Mouse (Mus musculus): ENCODE measurements around the gene Hmox2. TPM values are rescaled to one million over a fixed set of nuclear protein-coding genes. Genes with fewer than 3 reads are reported as not detected.

The Hmox2 gene
- polyA plus RNA-seq, 1 experiment from 2014 or later = 104 TPM

DNA sequence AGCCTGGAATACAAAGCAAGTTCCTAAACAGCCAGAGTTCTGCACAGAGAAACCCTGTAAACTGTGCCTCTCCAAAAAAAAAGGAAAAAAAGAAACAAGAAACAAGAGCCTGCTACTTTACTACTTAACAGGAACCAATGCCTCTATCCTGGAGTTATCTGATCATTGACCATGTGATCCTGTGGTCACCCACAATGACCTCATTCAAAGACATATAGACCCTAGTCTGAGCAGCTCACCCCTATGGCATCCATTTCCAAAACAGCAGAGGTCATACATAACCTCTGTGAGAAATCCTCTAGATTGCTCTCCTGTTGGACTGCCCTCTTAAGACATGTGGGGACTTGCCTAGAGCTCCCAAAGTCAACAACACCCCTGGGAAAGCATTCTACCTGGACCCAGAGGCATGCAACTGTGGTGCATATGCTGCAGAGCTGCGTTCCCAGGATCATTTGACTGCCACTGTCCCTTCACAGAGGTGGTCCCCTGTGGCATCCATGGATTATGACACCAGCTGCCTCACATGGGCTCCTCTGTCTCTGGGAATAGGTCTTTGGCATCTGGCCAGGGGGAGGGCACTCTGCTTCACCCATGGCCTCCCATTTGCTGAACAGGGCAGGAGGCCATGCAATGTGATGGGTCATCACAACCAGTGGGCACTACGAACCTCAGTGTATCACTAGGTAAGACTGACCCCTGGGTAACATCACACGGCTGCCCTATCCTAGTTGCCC is 51.2 kb downstream of the Hmox2 start:
- Histone ChIP-seq H3K36me3 (peaks cover 32% of the 10 kb centered on the region), H3K4me3 (no peak overlapping the region), H3K4me1 (peaks cover 39% of the 10 kb centered on the region), H3K9me3 (no peaks in the 10 kb centered on the region), H3K27ac (no peak overlapping the region), H3K27me3 (ENCODE audit: insufficient read depth, poor library complexity, severe bottlenecking) (no peaks in the 10 kb centered on the region)
- peak; percentile 59 for DNase-seq (ENCODE audit: low spot score)
- 89% methylated on average over 3 of the region's 3 CpGs for WGBS

DNA sequence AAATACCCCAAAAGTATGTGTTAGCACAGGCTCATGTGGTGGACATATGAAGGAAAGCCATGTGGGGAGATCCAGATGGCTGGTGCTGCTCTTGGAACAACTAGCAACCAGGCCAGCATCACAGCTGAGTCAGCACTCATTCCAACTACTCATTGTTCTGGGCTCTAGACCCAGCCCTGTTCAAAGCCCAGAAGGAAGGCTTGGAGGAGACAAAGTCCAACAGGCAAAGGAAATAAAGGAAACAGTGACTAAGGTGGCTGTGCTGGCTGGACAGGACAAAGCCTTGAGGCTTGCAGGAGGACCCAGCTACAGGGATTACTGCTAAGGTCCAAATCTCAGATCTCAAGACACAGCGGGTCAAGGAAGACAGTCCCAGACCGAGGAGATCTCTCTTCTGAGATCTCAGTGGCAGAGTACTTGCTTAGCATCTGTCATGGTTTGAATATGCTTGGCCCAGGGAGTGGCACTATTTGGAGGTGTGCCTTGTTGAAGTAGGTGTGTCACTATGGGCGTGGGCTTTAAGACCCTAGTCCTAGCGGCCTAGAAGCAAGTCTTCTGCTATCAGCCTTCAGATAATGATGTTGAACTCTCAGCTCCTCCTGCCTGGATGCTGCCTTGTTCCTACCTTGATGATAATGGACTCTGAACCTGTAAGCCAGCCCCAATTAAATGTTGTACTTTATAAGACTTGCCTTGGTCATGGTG is 51.9 kb downstream of the Hmox2 start:
- H3K4me1 ChIP-seq = peaks cover 45% of the 10 kb centered on the region
- H3K4me3 ChIP-seq = no peak overlapping the region
- WGBS = 83% methylated on average over 4 of the region's 4 CpGs

DNA sequence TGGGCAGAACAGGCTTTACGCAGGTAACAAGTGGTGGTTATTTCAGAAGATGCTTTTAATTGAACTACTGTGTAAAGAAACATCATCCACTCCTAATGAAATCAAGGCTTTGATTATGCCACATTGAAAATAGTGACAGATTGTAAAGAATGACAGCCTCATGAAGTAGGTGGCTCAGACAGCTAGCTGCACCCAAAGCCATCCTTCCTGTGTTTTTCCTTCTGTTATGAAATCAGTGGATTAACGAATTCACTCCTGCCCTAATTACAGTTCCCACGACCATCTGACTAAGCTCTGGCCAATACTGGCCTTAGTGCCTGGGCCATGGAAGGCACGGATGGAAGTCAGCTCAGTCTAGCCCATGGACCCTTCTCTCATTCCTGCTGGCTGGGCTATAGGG is 52.8 kb downstream of the Hmox2 start:
- peak; percentile 65 for DNase-seq (ENCODE audit: low spot score)
- H3K27ac ChIP-seq = no peak overlapping the region
- H3K36me3 ChIP-seq = peaks cover 39% of the 10 kb centered on the region
- H3K27me3 ChIP-seq (ENCODE audit: insufficient read depth, poor library complexity, severe bottlenecking) = no peaks in the 10 kb centered on the region
- no peaks in the 10 kb centered on the region for H3K9me3 ChIP-seq
- no peak overlapping the region for H3K4me3 ChIP-seq
- H3K4me1 ChIP-seq = peaks cover 46% of the 10 kb centered on the region
- 87% methylated on average over 4 of the region's 4 CpGs for WGBS

More for the DNA sequence above, 51.9 kb downstream of the Hmox2 start:
- Histone ChIP-seq H3K36me3 (peaks cover 32% of the 10 kb centered on the region), H3K9me3 (no peaks in the 10 kb centered on the region), H3K27ac (no peak overlapping the region), H3K27me3 (ENCODE audit: insufficient read depth, poor library complexity, severe bottlenecking) (no peaks in the 10 kb centered on the region)
- DNase-seq (ENCODE audit: low spot score) = peak; percentile 52

DNA sequence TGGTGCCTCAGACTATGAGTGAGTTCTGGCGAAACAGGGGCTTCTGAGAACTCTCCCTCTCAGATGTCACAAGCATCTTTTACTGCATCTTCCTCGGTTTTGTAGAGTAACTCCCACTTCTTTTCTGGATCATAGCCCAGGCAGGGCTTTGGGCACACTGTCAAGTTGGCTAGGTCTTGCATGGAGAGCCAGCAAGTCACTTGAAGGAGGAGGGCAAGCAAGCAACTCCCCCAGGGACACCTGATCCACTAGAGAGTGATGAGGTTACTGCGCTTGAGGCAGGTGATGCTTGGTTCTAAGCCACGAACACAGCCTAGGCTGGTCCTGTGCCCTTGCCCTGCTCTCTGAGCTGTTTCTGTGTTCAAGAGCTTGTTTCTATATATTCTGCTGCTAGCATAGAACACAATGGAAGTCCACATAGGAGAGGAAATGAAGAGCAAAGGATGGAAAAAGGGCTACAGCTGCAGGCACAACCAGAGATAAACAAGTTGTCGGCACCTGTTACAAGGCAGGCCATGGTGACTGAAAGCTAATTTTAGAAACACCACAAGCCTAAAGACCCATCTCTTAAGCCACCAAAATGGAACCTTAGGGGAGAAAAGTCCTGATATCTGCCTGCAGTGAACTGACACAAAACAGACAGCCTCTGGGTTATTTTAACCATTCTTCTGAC is 55.5 kb downstream of the Hmox2 start:
- Histone ChIP-seq H3K27ac (peak overlapping the region; percentile 82), H3K9me3 (no peaks in the 10 kb centered on the region), H3K27me3 (ENCODE audit: insufficient read depth, poor library complexity, severe bottlenecking) (no peaks in the 10 kb centered on the region), H3K36me3 (peaks cover 37% of the 10 kb centered on the region), H3K4me3 (peak overlapping the region; percentile 36), H3K4me1 (peaks cover 69% of the 10 kb centered on the region)
- 58% methylated on average over 5 of the region's 5 CpGs for WGBS
- peak; percentile 70 for DNase-seq (ENCODE audit: low spot score)

DNA sequence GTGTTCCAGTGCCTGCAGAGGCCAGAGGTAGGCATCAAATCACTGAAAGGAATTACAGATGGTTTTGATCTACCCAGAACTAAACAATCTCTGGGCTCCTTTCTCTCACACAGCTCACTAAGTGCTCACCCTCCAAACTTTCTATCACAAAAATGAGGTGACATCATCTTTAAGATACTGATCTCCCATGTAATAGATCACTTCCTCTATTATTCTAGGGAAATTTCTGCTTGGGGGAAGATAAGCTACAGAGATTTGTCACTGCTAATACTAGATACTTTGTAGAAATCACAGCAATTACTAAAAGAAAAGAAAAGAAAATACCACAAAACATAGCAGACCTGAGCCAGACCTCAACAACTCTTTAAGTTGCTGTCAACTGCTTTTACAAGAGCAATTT is 56.4 kb downstream of the Hmox2 start:
- Histone ChIP-seq H3K27me3 (ENCODE audit: insufficient read depth, poor library complexity, severe bottlenecking) (no peaks in the 10 kb centered on the region), H3K27ac (peak overlapping the region; percentile 78; the same call in 1 of the 2 replicates), H3K36me3 (peaks cover 35% of the 10 kb centered on the region), H3K9me3 (no peaks in the 10 kb centered on the region), H3K4me1 (peaks cover 72% of the 10 kb centered on the region), H3K4me3 (no peak overlapping the region)
- DNase-seq (ENCODE audit: low spot score) = no peak

DNA sequence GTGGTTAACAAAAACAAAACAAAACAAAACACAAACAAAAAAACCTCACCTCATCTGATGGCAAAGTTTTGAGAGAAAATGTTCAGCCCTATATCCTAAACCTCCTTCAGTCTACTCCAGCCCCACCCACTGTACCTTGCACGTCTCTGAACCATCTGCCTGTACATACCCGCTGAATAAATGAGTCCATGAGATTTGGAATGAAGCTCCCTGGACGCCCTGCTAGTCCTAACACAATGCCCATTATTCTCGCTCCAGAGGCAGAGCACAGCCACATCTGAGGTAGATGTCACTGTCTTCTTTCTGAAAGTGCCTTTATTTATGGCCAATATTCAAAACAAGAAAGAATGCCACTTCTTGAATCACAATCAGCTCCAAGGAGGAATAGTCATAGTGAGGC is 59.5 kb downstream of the Hmox2 start:
- peaks cover 12% of the 10 kb centered on the region for H3K36me3 ChIP-seq
- WGBS = 75% methylated on average over 4 of the region's 4 CpGs
- H3K4me3 ChIP-seq = no peak overlapping the region
- H3K9me3 ChIP-seq = no peaks in the 10 kb centered on the region
- DNase-seq (ENCODE audit: low spot score) = no peak
- H3K27ac ChIP-seq = no peak overlapping the region
- no peaks in the 10 kb centered on the region for H3K27me3 ChIP-seq (ENCODE audit: insufficient read depth, poor library complexity, severe bottlenecking)
- H3K4me1 ChIP-seq = peaks cover 75% of the 10 kb centered on the region

DNA sequence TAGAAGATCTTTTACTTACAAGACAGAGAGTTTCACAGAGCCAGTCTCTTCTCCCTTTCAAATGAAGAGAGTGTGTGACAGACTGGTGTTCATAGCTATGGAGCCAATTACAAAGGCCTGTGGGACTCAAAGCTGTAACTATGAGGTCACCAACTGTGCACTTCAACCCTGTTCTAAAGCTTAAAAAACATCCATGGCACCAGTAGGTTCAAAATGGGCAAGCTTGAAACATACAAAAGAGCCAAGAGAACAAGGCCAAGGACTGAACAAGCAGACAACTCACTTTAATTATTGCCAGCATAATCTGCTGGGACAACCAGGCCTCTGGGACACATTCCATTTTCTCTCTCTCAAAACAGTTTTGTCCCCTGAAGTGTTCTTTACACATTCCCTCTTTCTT is 62.0 kb downstream of the Hmox2 start:
- H3K9me3 ChIP-seq = no peaks in the 10 kb centered on the region
- peaks cover 54% of the 10 kb centered on the region for H3K4me1 ChIP-seq
- no peak for DNase-seq (ENCODE audit: low spot score)
- no peak overlapping the region for H3K27ac ChIP-seq
- peaks cover 10% of the 10 kb centered on the region for H3K36me3 ChIP-seq
- peak overlapping the region; percentile 85 for H3K4me3 ChIP-seq
- H3K27me3 ChIP-seq (ENCODE audit: insufficient read depth, poor library complexity, severe bottlenecking) = no peaks in the 10 kb centered on the region

DNA sequence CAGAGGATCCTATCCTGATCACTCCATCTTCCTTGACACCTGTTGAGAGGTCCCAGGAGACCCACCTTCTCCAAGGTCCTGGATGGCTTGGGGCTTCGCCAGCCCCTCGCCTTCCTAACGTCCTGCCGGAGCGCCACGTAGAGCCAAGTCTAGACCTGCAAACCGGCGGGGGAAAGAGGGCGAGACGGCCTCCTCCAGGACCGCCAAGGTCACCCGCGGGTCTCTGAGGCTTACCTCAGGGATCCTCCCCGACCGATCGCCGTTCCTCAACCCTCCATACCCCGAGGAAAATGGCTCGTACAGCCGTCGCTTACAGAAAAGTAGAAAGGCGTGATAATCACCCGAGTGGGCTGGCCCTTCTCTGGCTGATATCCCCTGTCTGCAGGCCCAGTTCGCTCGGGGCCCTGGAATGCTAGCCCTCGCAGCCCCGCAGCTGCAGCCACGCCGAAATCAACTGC is 63.2 kb downstream of the Hmox2 start:
- Histone ChIP-seq H3K36me3 (peaks cover 4% of the 10 kb centered on the region; the same call in 1 of the 2 replicates), H3K4me3 (peak overlapping the region; percentile 85), H3K27me3 (ENCODE audit: insufficient read depth, poor library complexity, severe bottlenecking) (no peaks in the 10 kb centered on the region), H3K9me3 (no peaks in the 10 kb centered on the region), H3K27ac (peak overlapping the region; percentile 99), H3K4me1 (peaks cover 42% of the 10 kb centered on the region)
- no peak for DNase-seq (ENCODE audit: low spot score)
- WGBS = under 1% methylated on average over 29 of the region's 29 CpGs

DNA sequence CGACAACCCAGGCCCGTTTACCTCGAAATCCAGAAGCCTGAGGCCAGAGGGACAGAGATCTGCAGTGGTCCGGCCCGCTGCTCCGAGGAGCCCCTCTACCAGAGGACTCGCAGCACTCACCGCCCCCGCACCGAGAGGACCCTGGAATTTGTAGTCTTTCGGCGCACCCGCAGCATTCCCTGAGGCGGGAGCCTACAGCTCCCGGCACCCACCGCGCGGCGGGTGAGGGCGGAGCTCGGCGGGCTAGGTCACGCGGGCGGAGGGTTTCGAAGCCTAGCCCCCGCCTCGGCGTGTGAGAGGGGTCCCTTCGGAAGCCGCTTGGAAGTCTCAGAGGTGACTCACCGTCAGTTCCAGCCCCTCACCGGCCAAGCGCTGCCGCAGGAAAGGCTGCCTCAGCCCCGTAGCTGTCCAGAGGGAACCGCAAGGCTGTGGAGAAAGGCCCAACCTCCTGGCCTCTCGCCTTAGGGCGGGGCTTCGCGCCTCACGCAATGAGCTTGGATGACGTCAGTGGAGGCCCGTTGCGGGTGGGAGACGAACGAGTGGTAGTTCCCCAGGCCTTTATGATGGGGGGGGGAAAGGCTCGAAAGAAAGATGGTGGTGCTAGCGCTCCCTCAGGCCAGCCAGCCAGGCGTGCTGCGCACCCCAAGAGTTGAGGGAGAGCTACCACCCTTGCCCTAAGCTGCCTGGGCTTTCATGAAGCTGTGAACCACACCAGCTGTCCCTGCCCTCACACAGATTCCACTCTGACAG is 63.8 kb downstream of the Hmox2 start, which contains the start of gene Cdip1:
Gene Cdip1, minus strand, starts transcription at position 483 of the 750 bp plus-strand sequence.
- WGBS = under 1% methylated on average over 51 of the region's 51 CpGs
- H3K9me3 ChIP-seq = no peaks in the 10 kb centered on the region
- H3K27ac ChIP-seq = peak within 1 kb of the TSS; percentile 99
- peaks cover 4% of the 10 kb centered on the region; the same call in 1 of the 2 replicates for H3K36me3 ChIP-seq
- peaks cover 36% of the 10 kb centered on the region for H3K4me1 ChIP-seq
- peak within 1 kb of the TSS; percentile 85 for H3K4me3 ChIP-seq
- no peaks in the 10 kb centered on the region for H3K27me3 ChIP-seq (ENCODE audit: insufficient read depth, poor library complexity, severe bottlenecking)
- peak; percentile 97 for DNase-seq (ENCODE audit: low spot score)

DNA sequence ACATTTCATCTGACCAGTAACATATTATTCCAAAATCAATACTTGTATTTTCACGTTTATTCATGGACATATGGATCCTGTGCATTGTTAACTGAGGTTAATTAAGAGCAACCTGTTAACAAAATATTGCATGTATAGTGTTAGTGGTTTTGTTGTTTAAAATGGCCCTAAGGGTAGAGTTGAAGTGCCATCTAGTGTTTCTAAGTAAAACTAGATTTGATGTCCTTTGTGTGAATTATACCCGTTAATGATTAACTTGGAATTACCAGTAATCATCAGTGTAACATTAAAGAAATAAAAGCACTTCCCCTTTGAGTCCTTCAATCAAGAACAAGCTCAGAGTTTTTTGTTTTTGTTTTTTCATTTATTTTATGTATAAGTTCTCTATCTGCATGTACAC is 65.2 kb downstream of the Hmox2 start:
- Histone ChIP-seq H3K36me3 (peaks cover 4% of the 10 kb centered on the region; the same call in 1 of the 2 replicates), H3K4me1 (peaks cover 26% of the 10 kb centered on the region), H3K27me3 (ENCODE audit: insufficient read depth, poor library complexity, severe bottlenecking) (no peaks in the 10 kb centered on the region), H3K9me3 (no peaks in the 10 kb centered on the region), H3K27ac (no peak overlapping the region), H3K4me3 (no peak overlapping the region)
- 62% methylated on average over 2 of the region's 2 CpGs for WGBS
- no peak for DNase-seq (ENCODE audit: low spot score)

DNA sequence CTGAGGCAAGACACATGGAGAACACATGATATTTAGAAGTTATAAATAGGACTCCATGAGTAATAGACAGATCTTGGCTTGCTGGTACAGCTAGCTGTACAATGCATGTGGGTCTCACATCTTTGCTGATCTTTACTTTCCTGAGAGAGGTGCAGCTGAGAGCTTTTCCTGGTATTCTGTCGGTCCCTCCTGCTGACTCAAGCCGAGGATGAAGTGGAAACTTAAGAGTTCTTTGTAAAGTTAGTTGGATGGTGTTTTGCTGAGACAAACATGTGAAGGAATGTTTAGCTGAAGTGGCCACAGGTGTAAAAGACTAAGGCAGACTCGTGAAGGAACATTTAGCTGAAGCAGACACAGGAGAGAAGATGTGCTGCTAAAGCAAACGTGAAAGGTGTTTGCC is 70.5 kb downstream of the Hmox2 start:
- H3K4me1 ChIP-seq = no peaks in the 10 kb centered on the region
- H3K27me3 ChIP-seq (ENCODE audit: insufficient read depth, poor library complexity, severe bottlenecking) = no peaks in the 10 kb centered on the region
- H3K9me3 ChIP-seq = no peaks in the 10 kb centered on the region
- no peaks in the 10 kb centered on the region for H3K36me3 ChIP-seq
- 78% methylated on average over 4 of the region's 4 CpGs for WGBS
- DNase-seq (ENCODE audit: low spot score) = no peak
- H3K27ac ChIP-seq = no peak overlapping the region
- H3K4me3 ChIP-seq = no peak overlapping the region

Measured in heart, embryonic 10.5 days (tissue).